Mouse (Mus musculus): ENCODE data around the gene Haus7.

- no peak for TF ChIP-seq POLR2A (IDR thresholded peaks at IDR 0.05; ENCODE audit: borderline replicate concordance, control insufficient read depth, low read depth, low read length)
- no peak for TF ChIP-seq CTCF (IDR thresholded peaks at IDR 0.05; ENCODE audit: control insufficient read depth, insufficient read depth, low read length)
Measured at GRCm38 (mm10) chrX:73486920-73487319, 28.1 kb upstream of the Haus7 start.
